Mouse (Mus musculus) liver, postnatal 0 days (tissue): ENCODE measurements around the gene Gm20388.

Experiments
- CTCF ChIP-seq: sonication (generic); IDR thresholded peaks from 2 replicates; pipeline ENCODE4 v1.5.1; 2016; ENCODE audit warnings: antibody characterized with exemption, low read depth
- EP300 ChIP-seq: IDR thresholded peaks from 2 replicates; pipeline ENCODE4 v1.6.1; 2016; ENCODE audit warnings: antibody characterized with exemption, low read depth, mild to moderate bottlenecking

DNA sequence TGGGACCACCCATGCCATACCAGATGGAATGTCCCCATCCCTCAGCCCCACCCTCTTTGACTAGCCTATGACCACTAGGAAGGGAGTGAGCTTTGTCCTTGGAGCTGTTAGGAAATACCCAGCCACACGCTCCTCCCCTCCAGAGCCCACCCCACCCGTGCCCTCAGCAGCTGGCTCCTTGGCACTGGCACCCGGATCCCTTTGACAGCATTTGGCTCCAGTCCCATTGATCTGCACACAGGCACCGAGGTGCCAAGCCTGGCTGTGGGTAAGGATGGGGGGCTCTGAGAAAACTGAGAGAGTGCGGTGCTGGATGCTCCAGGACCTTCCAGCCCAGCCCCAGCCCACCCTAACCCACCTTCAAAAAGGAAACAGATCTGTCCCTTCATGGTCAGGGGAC, 2840.7 kb downstream of the Gm20388 start:
- TF ChIP-seq CTCF (no peak), EP300 (no peak)
